Mouse (Mus musculus) cerebellum, adult 8-10 months (tissue): ENCODE measurements around the gene Kcnq5.
A peak's percentile ranks its signal among the peaks of the same experiment; 100 is the strongest.
"Not testable (repeated sequence)": the region's sequence is repeated elsewhere in the genome, so short reads cannot be mapped to it uniquely, and the experiment has no call there.

Experiments used
- DNase-seq: peaks from one replicate; pipeline ENCODE4 v3.0.0; 2022

Kcnq5 gene

GRCm38 (mm10) chr1:21460941-21461689 lies 500.6 kb downstream of the Kcnq5 start:
- peak; percentile 27 for DNase-seq

GRCm38 (mm10) chr1:21458581-21458980 lies 503.2 kb downstream of the Kcnq5 start:
- no peak for DNase-seq

GRCm38 (mm10) chr1:21455971-21456370 lies 505.8 kb downstream of the Kcnq5 start:
- no peak for DNase-seq

GRCm38 (mm10) chr1:21448227-21448626 lies 513.5 kb downstream of the Kcnq5 start:
- DNase-seq: no peak

GRCm38 (mm10) chr1:21436753-21437152 lies 525.0 kb downstream of the Kcnq5 start:
- no peak for DNase-seq

- DNase-seq: no peak
Observed at GRCm38 (mm10) chr1:21434853-21435252, 526.9 kb downstream of the Kcnq5 start.

- no peak for DNase-seq
Observed at GRCm38 (mm10) chr1:21431666-21432065, 530.1 kb downstream of the Kcnq5 start.

- DNase-seq: no peak
Observed at GRCm38 (mm10) chr1:21428079-21428478, 533.7 kb downstream of the Kcnq5 start.

GRCm38 (mm10) chr1:21425654-21426053 lies 536.1 kb downstream of the Kcnq5 start:
- no peak for DNase-seq

- DNase-seq: no peak
Observed at GRCm38 (mm10) chr1:21419370-21419769, 542.4 kb downstream of the Kcnq5 start.

- no peak for DNase-seq
Observed at GRCm38 (mm10) chr1:21412197-21412555, 549.6 kb downstream of the Kcnq5 start.

- peak; percentile 67 for DNase-seq
Observed at GRCm38 (mm10) chr1:21411331-21412196, 550.2 kb downstream of the Kcnq5 start.

GRCm38 (mm10) chr1:21407266-21407665 lies 554.5 kb downstream of the Kcnq5 start:
- no peak for DNase-seq

GRCm38 (mm10) chr1:21402804-21403203 lies 558.9 kb downstream of the Kcnq5 start:
- no peak for DNase-seq

GRCm38 (mm10) chr1:21391138-21391671 lies 570.5 kb downstream of the Kcnq5 start:
- DNase-seq: no peak

GRCm38 (mm10) chr1:21383256-21383655 lies 578.5 kb downstream of the Kcnq5 start, which contains the start of gene Khdc1b:
Gene Khdc1b, plus strand, starts transcription at chr1:21383556.
- no peak for DNase-seq

GRCm38 (mm10) chr1:21368031-21368430 lies 593.7 kb downstream of the Kcnq5 start, which contains the start of gene Khdc1c:
Gene Khdc1c, plus strand, starts transcription at chr1:21368331.
- DNase-seq: not testable (repeated sequence)

GRCm38 (mm10) chr1:21349341-21349740 lies 612.4 kb downstream of the Kcnq5 start, which contains the start of gene Khdc1a:
Gene Khdc1a, plus strand, starts transcription at chr1:21349641.
- no peak for DNase-seq
